Mouse (Mus musculus) neural tube, embryonic 15.5 days (tissue): ENCODE results near the gene Gm9495. TPM values are rescaled to one million over a fixed set of nuclear protein-coding genes. Genes with fewer than 3 reads are reported as not detected.

Experiments used
- polyA plus RNA-seq: library from polyadenylated mRNA; unstranded; fragments of >200 nt; fragmentation: Nextera tagmentation; extraction: Ambion mirVana; gene quantifications from 2 replicates; pipeline ENCODE4 v1.2.1, GENCODE M21; 2015

Gene Gm9495
- polyA plus RNA-seq, 1 experiment from 2014 or later: not detected

Other genes with a start within 250 kb of the Gm9495 start
- 11.9 and 13.3 TPM in 2 replicates for gene Zfp930, start 244.5 kb downstream of the Gm9495 start, polyA plus RNA-seq
- gene D130040H23Rik, start 182.5 kb downstream of the Gm9495 start, polyA plus RNA-seq: 9.9 and 10.8 TPM in 2 replicates
- gene Gm7697, start 69.4 kb upstream of the Gm9495 start, polyA plus RNA-seq: not detected in 2 replicates
- 32.1 and 35.6 TPM in 2 replicates for gene Zfp868, start 172.0 kb upstream of the Gm9495 start, polyA plus RNA-seq
- 2.0 and 2.7 TPM in 2 replicates for gene Zfp964, start 200.9 kb upstream of the Gm9495 start, polyA plus RNA-seq